Comparison of ENCODE assay signal across 10 mouse cellular contexts in genomic region chr3:30207431-30207830, GRCm38 (mm10).
DNase-seq lines count a peak whose midpoint lies in the region; ATAC-seq lines count a peak whose summit lies in the region.
"Had no signal": no experiment of that assay in that cellular context is flagged by ENCODE, and none has a peak within 500 bp of the region (broad histone marks: within the 10 kb centered on the region; RNA-seq: fewer than 3 reads in every experiment).

No protein-coding gene starts in this region.

- 0 out of 2 replicates have a peak overlapping the region, but pooled peaks have one; percentile 3 for H3K27ac ChIP-seq in heart, embryonic 15.5 days
- H3K27ac ChIP-seq in hindbrain, embryonic 11.5 days (ENCODE audit: low read depth, low read length) = peak overlapping the region; percentile 47; the same call in 1 of the 2 replicates

- H3K9me3 ChIP-seq in heart, embryonic 15.5 days (replicated peaks) = no peaks in the 10 kb centered on the region
- H3K9me3 ChIP-seq in hindbrain, embryonic 11.5 days (ENCODE audit: control insufficient read depth, low read length) = no peaks in the 10 kb centered on the region

- peak; percentile 12 for DNase-seq in adrenal gland, postnatal 10 days
- no peak for DNase-seq in adrenal gland, adult 8-10 months
- DNase-seq in heart, postnatal 10 days = no peak
- DNase-seq in hindbrain, embryonic 11.5 days (ENCODE audit: low spot score) = peak; percentile 60
- peak; percentile 55 for DNase-seq in neural tube, embryonic 10.5 days (ENCODE audit: extremely low spot score, low spot score)
- DNase-seq in ovary, postnatal 10 days (ENCODE audit: low spot score) = no peak
- DNase-seq in thymus, postnatal 36 days = no peak
- DNase-seq: kidney, postnatal 36 days had no signal

- H3K4me3 ChIP-seq in heart, embryonic 15.5 days = no peak overlapping the region
- no peak overlapping the region for H3K4me3 ChIP-seq in hindbrain, embryonic 11.5 days (ENCODE audit: low read depth, low read length)
- H3K4me3 ChIP-seq: erythroblast, embryonic 14.5 days had no signal

- intact Hi-C loops in heart, postnatal 10 days (cut with DNase I) = no loop called here

- no peaks in the 10 kb centered on the region for H3K36me3 ChIP-seq in heart, embryonic 15.5 days
- no peaks in the 10 kb centered on the region for H3K36me3 ChIP-seq in hindbrain, embryonic 11.5 days (ENCODE audit: control insufficient read depth, insufficient read depth, low read length)

- no peak overlapping the region for H3K4me2 ChIP-seq in heart, embryonic 15.5 days
- no peak overlapping the region for H3K4me2 ChIP-seq in hindbrain, embryonic 11.5 days (replicated peaks; ENCODE audit: low read depth, low read length)

- no peak for ATAC-seq in heart, embryonic 15.5 days (replicated peaks; ENCODE audit: insufficient number of reproducible peaks, insufficient read depth, low FRiP score, low read depth)
- peak; percentile 90 for ATAC-seq in hindbrain, embryonic 11.5 days (ENCODE audit: low FRiP score)

- H3K27me3 ChIP-seq in heart, embryonic 15.5 days = no peaks in the 10 kb centered on the region
- H3K27me3 ChIP-seq in hindbrain, embryonic 11.5 days (ENCODE audit: control insufficient read depth, insufficient read depth, low read length) = no peaks in the 10 kb centered on the region

- H3K4me1 ChIP-seq in heart, embryonic 15.5 days (replicated peaks) = no peaks in the 10 kb centered on the region; the same call in none of the 2 replicates
- H3K4me1 ChIP-seq in hindbrain, embryonic 11.5 days (replicated peaks; ENCODE audit: control insufficient read depth, insufficient read depth, low read length) = no peaks in the 10 kb centered on the region

- WGBS in heart, embryonic 15.5 days = 49% methylated on average over 5 of the region's 5 CpGs
- WGBS in hindbrain, embryonic 11.5 days = 33% methylated on average over 5 of the region's 5 CpGs

- no peak overlapping the region for H3K9ac ChIP-seq in heart, embryonic 15.5 days
- no peak overlapping the region for H3K9ac ChIP-seq in hindbrain, embryonic 11.5 days (ENCODE audit: low read depth, low read length)

Comparison
In these comparisons a context has a peak if more than half of its experiments do, and no peak if none do; other contexts are left out.
1. DNase-seq: peak in adrenal gland, postnatal 10 days (single experiment), hindbrain, embryonic 11.5 days (single experiment) and neural tube, embryonic 10.5 days (single experiment); none in adrenal gland, adult 8-10 months (single experiment), heart, postnatal 10 days (0 of 2), ovary, postnatal 10 days (single experiment) and thymus, postnatal 36 days (0 of 2).